Mouse (Mus musculus) G1E (cell line): Measurements from ENCODE around the gene Gm42372. TPM values are rescaled to one million over a fixed set of nuclear protein-coding genes. Genes with fewer than 3 reads are reported as not detected.

Experiments
- ATAC-seq: 2 replicates; pipeline ENCODE4 v1.8.0; 2016; ENCODE audit warnings: mild to moderate bottlenecking; ENCODE audit not compliant: insufficient number of reproducible peaks, poor library complexity, low FRiP score, severe bottlenecking; ENCODE audit errors: extremely low read depth
- DNase-seq: peaks from one replicate; pipeline ENCODE4 v3.0.0; 2012; ENCODE audit warnings: low spot score
- H3K27me3 ChIP-seq: 2 replicates; pipeline ENCODE4 v1.6.1; 2012; ENCODE audit warnings: mild to moderate bottlenecking, low read length, inconsistent platforms; ENCODE audit not compliant: insufficient read depth
- H3K36me3 ChIP-seq: replicated peaks from 2 replicates; pipeline ENCODE3; 2012; ENCODE audit warnings: mild to moderate bottlenecking, inconsistent platforms
- H3K4me1 ChIP-seq: 2 replicates; pipeline ENCODE4 v1.6.1; 2012; ENCODE audit warnings: low read depth, low read length, inconsistent platforms, mixed read lengths; ENCODE audit not compliant: insufficient read depth
- H3K4me3 ChIP-seq: 2 replicates; pipeline ENCODE4 v1.5.1; 2012; ENCODE audit warnings: low read depth, mild to moderate bottlenecking, inconsistent platforms, low read length, moderate library complexity, mixed read lengths
- H3K9me3 ChIP-seq: replicated peaks from 2 replicates; pipeline ENCODE4 v1.6.1; 2012; ENCODE audit warnings: inconsistent platforms
- CTCF ChIP-seq: IDR thresholded peaks from 2 replicates; pipeline ENCODE4 v1.5.1; 2012; ENCODE audit warnings: low read depth, low read length, inconsistent platforms, mixed read lengths
- GATA1 ChIP-seq: IDR thresholded peaks from 2 replicates; pipeline ENCODE4 v1.6.1; 2012; ENCODE audit warnings: borderline replicate concordance, low read length, inconsistent platforms, mixed read lengths
- GATA2 ChIP-seq: IDR thresholded peaks from 2 replicates; pipeline ENCODE4 v1.6.1; 2012; ENCODE audit warnings: low read depth, low read length, inconsistent platforms, borderline replicate concordance
- POLR2AphosphoS5 ChIP-seq: IDR thresholded peaks from 2 replicates; pipeline ENCODE4 v1.6.1; 2012; ENCODE audit warnings: low read depth, low read length, inconsistent platforms; ENCODE audit not compliant: insufficient replicate concordance
- TAL1 ChIP-seq: conservative IDR thresholded peaks from 2 replicates; pipeline ENCODE4 v1.6.1; 2012; ENCODE audit warnings: low read depth, low read length, inconsistent platforms, mixed read lengths
- polyA plus RNA-seq: library from polyadenylated mRNA; stranded (reverse); fragments of >175 nt; gene quantifications from 2 replicates; pipeline ENCODE4 v1.2.3, GENCODE M21; 2012
- total RNA-seq, 2 experiments: library from RNA; stranded (forward) in 1 of 2; stranded (reverse) in 1 of 2; fragments of 200-1000 nt in 1 of 2; fragments of >200 nt in 1 of 2; fragmentation: Nextera tagmentation in 1 of 2; gene quantifications; 2 replicates each; pipeline ENCODE4 v1.2.3; 2014 to 2017

Gm42372 gene
- total and polyA plus RNA-seq, 3 experiments = 0.22 TPM; not detected in 2

DNA sequence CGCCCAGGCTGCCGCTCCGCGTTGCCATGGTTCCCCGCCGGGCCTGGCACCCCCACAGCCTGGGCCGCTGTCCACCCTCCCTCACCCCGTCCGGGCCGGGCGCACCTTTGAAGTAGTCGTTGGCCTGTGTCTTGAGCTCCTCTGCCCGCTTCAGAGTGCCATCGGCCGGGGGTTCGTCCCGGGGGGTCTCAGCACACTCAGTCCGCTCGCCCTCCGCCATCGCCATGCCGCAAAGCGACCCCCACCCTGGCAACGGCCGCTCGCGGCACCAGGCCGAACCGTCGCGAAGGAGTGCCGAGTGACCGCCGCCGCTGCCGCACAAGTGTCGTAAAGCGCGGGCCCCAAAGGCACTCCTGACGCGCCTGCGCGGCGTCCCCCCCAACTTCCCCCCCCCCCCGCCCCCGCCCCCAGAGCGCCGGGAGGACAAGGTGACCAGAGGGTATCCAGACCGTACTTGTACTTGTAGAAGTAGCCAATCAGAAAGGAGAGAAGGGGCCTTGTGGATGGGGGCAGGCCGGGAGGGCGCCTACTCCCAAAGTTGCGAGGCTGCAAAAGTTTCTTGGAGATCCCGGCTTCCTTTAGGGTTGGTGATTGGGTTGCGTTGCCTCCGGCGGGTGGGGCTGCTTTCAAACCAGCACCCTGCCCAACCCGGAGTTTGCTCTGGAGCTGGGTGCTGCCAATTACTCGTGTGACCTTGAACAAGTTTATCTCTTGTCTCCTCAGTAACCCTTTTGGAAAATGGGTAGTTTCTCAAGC lies 44.9 kb downstream of the Gm42372 start, which contains the start of gene Ppp5c:
Gene Ppp5c (minus strand): TSS at position 337 of the 756 bp plus-strand sequence.
- DNase-seq (peak; percentile 91), ATAC-seq (peak; percentile 35)
- Histone ChIP-seq H3K4me1 (peaks cover 60% of the 10 kb centered on the region), H3K36me3 (peaks cover 77% of the 10 kb centered on the region), H3K27me3 (no peaks in the 10 kb centered on the region), H3K4me3 (peak within 1 kb of the TSS; percentile 96), H3K9me3 (no peaks in the 10 kb centered on the region)
- TF ChIP-seq POLR2AphosphoS5 (no peak; the same call in 1 of the 2 replicates), GATA1 (no peak), CTCF (no peak), GATA2 (no peak), TAL1 (no peak)

DNA sequence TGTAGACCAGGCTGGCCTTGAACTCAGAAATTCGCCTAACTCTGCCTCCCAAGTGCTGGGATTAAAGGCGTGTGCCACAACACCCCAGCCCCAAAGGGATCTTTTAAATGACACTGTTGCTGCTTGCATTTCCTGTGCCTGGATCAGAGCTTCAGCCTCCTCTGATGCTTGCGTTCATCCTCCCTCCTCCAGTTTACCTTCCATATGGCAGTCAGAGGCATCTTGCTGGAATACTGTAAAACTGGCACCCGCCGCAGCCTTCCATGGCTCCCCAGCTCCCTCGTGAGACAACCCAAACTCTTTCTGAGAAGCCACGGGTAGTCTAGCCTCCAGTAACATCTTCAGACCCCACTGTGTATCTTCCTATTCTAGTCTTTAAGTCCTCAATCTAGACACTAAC lies 46.0 kb downstream of the Gm42372 start:
- no peak for TF ChIP-seq TAL1
- no peak for TF ChIP-seq CTCF
- no peak for TF ChIP-seq POLR2AphosphoS5
- no peak for TF ChIP-seq GATA2
- no peak for TF ChIP-seq GATA1
- Histone ChIP-seq H3K36me3 (peaks cover 77% of the 10 kb centered on the region), H3K9me3 (no peaks in the 10 kb centered on the region), H3K4me3 (no peak overlapping the region), H3K4me1 (peaks cover 48% of the 10 kb centered on the region), H3K27me3 (no peaks in the 10 kb centered on the region)
- DNase-seq (no peak), ATAC-seq (no peak)

DNA sequence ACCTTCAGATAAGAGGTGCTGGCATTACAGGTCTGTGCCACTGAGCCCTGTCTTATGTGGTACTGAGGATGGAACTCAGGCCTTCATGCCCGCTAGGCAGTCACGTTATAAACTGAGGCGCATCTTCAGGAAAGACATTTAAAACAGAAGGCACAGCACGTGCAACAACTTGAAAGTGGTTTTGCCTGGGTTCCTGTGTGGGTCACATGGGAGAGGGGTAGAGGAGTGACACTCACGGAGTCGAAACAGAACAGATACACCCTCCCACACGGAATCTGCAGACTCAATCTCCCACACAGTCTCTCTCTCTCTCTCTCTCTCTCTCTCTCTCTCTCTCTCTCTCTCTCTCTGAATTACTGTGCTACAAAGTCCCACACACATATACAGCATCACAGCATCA lies 47.4 kb downstream of the Gm42372 start:
- Histone ChIP-seq H3K27me3 (no peaks in the 10 kb centered on the region), H3K4me3 (no peak overlapping the region), H3K4me1 (peaks cover 35% of the 10 kb centered on the region), H3K36me3 (peaks cover 77% of the 10 kb centered on the region), H3K9me3 (no peaks in the 10 kb centered on the region)
- DNase-seq (no peak), ATAC-seq (no peak)
- TF ChIP-seq CTCF (no peak), GATA2 (no peak), POLR2AphosphoS5 (no peak), GATA1 (no peak), TAL1 (no peak)

Other genes with a start within 250 kb of the Gm42372 start
- 67.8 and 71.1 TPM in 2 replicates for gene Ap2s1, start 244.7 kb upstream of the Gm42372 start, total RNA-seq (2014; fragmentation: Nextera tagmentation)
- gene Ap2s1, start 244.7 kb upstream of the Gm42372 start, total RNA-seq (2017) = 97.6 and 127 TPM in 2 replicates
- 373 and 405 TPM in 2 replicates for gene Ap2s1, start 244.7 kb upstream of the Gm42372 start, polyA plus RNA-seq
- gene Slc1a5, start 201.7 kb upstream of the Gm42372 start, total RNA-seq (2014; fragmentation: Nextera tagmentation) = 18.8 and 61.2 TPM in 2 replicates
- 5.9 and 7.1 TPM in 2 replicates for gene Slc1a5, start 201.7 kb upstream of the Gm42372 start, total RNA-seq (2017)
- gene Slc1a5, start 201.7 kb upstream of the Gm42372 start, polyA plus RNA-seq = 13.9 and 14.7 TPM in 2 replicates
- 40.3 and 67.7 TPM in 2 replicates for gene Strn4, start 167.2 kb upstream of the Gm42372 start, total RNA-seq (2014; fragmentation: Nextera tagmentation)
- gene Strn4, start 167.2 kb upstream of the Gm42372 start, total RNA-seq (2017) = 33.8 and 38.9 TPM in 2 replicates
- gene Strn4, start 167.2 kb upstream of the Gm42372 start, polyA plus RNA-seq = 62.4 and 64.4 TPM in 2 replicates
- gene Fkrp, start 166.4 kb upstream of the Gm42372 start, total RNA-seq (2014; fragmentation: Nextera tagmentation) = 12.3 and 18.0 TPM in 2 replicates
- gene Fkrp, start 166.4 kb upstream of the Gm42372 start, total RNA-seq (2017) = 10.5 and 11.3 TPM in 2 replicates
- gene Fkrp, start 166.4 kb upstream of the Gm42372 start, polyA plus RNA-seq = 30.6 and 32.9 TPM in 2 replicates
- gene Prkd2, start 140.2 kb upstream of the Gm42372 start, total RNA-seq (2014; fragmentation: Nextera tagmentation) = 23.6 and 28.7 TPM in 2 replicates
- gene Prkd2, start 140.2 kb upstream of the Gm42372 start, total RNA-seq (2017) = 3.9 and 4.4 TPM in 2 replicates
- 13.6 and 22.4 TPM in 2 replicates for gene Prkd2, start 140.2 kb upstream of the Gm42372 start, polyA plus RNA-seq
- gene Dact3, start 107.8 kb upstream of the Gm42372 start, total RNA-seq (2014; fragmentation: Nextera tagmentation) = 0.30 TPM in 1 of 2 replicates, not detected in the other
- gene Dact3, start 107.8 kb upstream of the Gm42372 start, total RNA-seq (2017) = 0.05 and 0.12 TPM in 2 replicates
- gene Dact3, start 107.8 kb upstream of the Gm42372 start, polyA plus RNA-seq = 0.28 and 0.30 TPM in 2 replicates
- gene Gng8, start 91.3 kb upstream of the Gm42372 start, total RNA-seq (2014; fragmentation: Nextera tagmentation) = not detected in 2 replicates
- gene Gng8, start 91.3 kb upstream of the Gm42372 start, total RNA-seq (2017) = 0.23 TPM in 1 of 2 replicates, not detected in the other
- gene Gng8, start 91.3 kb upstream of the Gm42372 start, polyA plus RNA-seq = not detected in 2 replicates
- not detected in 2 replicates for gene Ptgir, start 76.6 kb upstream of the Gm42372 start, total RNA-seq (2014; fragmentation: Nextera tagmentation)
- 3.1 and 3.5 TPM in 2 replicates for gene Ptgir, start 76.6 kb upstream of the Gm42372 start, total RNA-seq (2017)
- gene Ptgir, start 76.6 kb upstream of the Gm42372 start, polyA plus RNA-seq = 0.05 and 0.07 TPM in 2 replicates
- gene Calm3, start 59.0 kb upstream of the Gm42372 start, total RNA-seq (2014; fragmentation: Nextera tagmentation) = 157 and 166 TPM in 2 replicates
- 313 and 344 TPM in 2 replicates for gene Calm3, start 59.0 kb upstream of the Gm42372 start, total RNA-seq (2017)
- 792 and 815 TPM in 2 replicates for gene Calm3, start 59.0 kb upstream of the Gm42372 start, polyA plus RNA-seq
- gene Pnmal2, start 38.4 kb upstream of the Gm42372 start, total RNA-seq (2014; fragmentation: Nextera tagmentation) = not detected in 2 replicates
- 0.06 and 0.22 TPM in 2 replicates for gene Pnmal2, start 38.4 kb upstream of the Gm42372 start, total RNA-seq (2017)
- gene Pnmal2, start 38.4 kb upstream of the Gm42372 start, polyA plus RNA-seq = not detected in 2 replicates
- gene Pnmal1, start 23.4 kb upstream of the Gm42372 start, total RNA-seq (2014; fragmentation: Nextera tagmentation) = not detected in 2 replicates
- 0.05 TPM in 1 of 2 replicates, not detected in the other for gene Pnmal1, start 23.4 kb upstream of the Gm42372 start, total RNA-seq (2017)
- gene Pnmal1, start 23.4 kb upstream of the Gm42372 start, polyA plus RNA-seq = 0.01 TPM in 1 of 2 replicates, not detected in the other
- gene Ccdc8, start 9.6 kb downstream of the Gm42372 start, total RNA-seq (2014; fragmentation: Nextera tagmentation) = 7.1 and 8.2 TPM in 2 replicates
- gene Ccdc8, start 9.6 kb downstream of the Gm42372 start, total RNA-seq (2017) = 3.3 and 4.1 TPM in 2 replicates
- gene Ccdc8, start 9.6 kb downstream of the Gm42372 start, polyA plus RNA-seq = 17.6 and 18.6 TPM in 2 replicates
- 102 and 112 TPM in 2 replicates for gene Ppp5c, start 44.8 kb downstream of the Gm42372 start, total RNA-seq (2014; fragmentation: Nextera tagmentation)
- gene Ppp5c, start 44.8 kb downstream of the Gm42372 start, total RNA-seq (2017) = 44.9 and 50.2 TPM in 2 replicates
- 92.9 and 94.1 TPM in 2 replicates for gene Ppp5c, start 44.8 kb downstream of the Gm42372 start, polyA plus RNA-seq
- gene Hif3a, start 79.3 kb downstream of the Gm42372 start, total RNA-seq (2014; fragmentation: Nextera tagmentation) = 240 and 246 TPM in 2 replicates
- gene Hif3a, start 79.3 kb downstream of the Gm42372 start, total RNA-seq (2017) = 18.0 and 19.6 TPM in 2 replicates
- 162 and 183 TPM in 2 replicates for gene Hif3a, start 79.3 kb downstream of the Gm42372 start, polyA plus RNA-seq
- gene Psg16, start 91.0 kb downstream of the Gm42372 start, total RNA-seq (2014; fragmentation: Nextera tagmentation) = 0.87 and 1.9 TPM in 2 replicates
- 0.29 and 0.71 TPM in 2 replicates for gene Psg16, start 91.0 kb downstream of the Gm42372 start, total RNA-seq (2017)
- 0.02 and 0.08 TPM in 2 replicates for gene Psg16, start 91.0 kb downstream of the Gm42372 start, polyA plus RNA-seq
- not detected in 2 replicates for gene Ceacam3, start 167.2 kb downstream of the Gm42372 start, total RNA-seq (2014; fragmentation: Nextera tagmentation)
- gene Ceacam3, start 167.2 kb downstream of the Gm42372 start, total RNA-seq (2017) = 0.29 and 0.44 TPM in 2 replicates
- gene Ceacam3, start 167.2 kb downstream of the Gm42372 start, polyA plus RNA-seq = 0.02 TPM in 1 of 2 replicates, not detected in the other
- not detected in 2 replicates for gene Psg29, start 220.4 kb downstream of the Gm42372 start, total RNA-seq (2014; fragmentation: Nextera tagmentation)
- gene Psg29, start 220.4 kb downstream of the Gm42372 start, total RNA-seq (2017) = 0.06 and 0.11 TPM in 2 replicates
- gene Psg29, start 220.4 kb downstream of the Gm42372 start, polyA plus RNA-seq = not detected in 2 replicates